Mouse (Mus musculus) common myeloid progenitor, adult 5-6 weeks (primary cell): ENCODE data around the gene Cpne4. TPM values are rescaled to one million over a fixed set of nuclear protein-coding genes. Genes with fewer than 3 reads are reported as not detected.

Source experiments
- ATAC-seq: replicated peaks from 2 replicates; pipeline ENCODE4 v1.8.0; 2016; ENCODE audit warnings: low read depth, mild to moderate bottlenecking, moderate TSS enrichment, inconsistent platforms; ENCODE audit not compliant: poor library complexity, severe bottlenecking
- total RNA-seq: library from RNA; stranded (forward); fragments of 200-1000, 187-1606 nt; gene quantifications from 2 replicates; pipeline ENCODE4 v1.2.3, GENCODE M21; 2017

The Cpne4 gene
- total RNA-seq, 1 experiment from 2014 or later, result not detected

GRCm38 (mm10) chr9:104854245-104854921, 307.3 kb downstream of the Cpne4 start:
- no peak for ATAC-seq

GRCm38 (mm10) chr9:104865830-104866229, 318.7 kb downstream of the Cpne4 start:
- ATAC-seq, result no peak

GRCm38 (mm10) chr9:104872586-104872985, 325.5 kb downstream of the Cpne4 start:
- ATAC-seq, result no peak

- ATAC-seq, result no peak
Observed at GRCm38 (mm10) chr9:104874157-104874556, 327.1 kb downstream of the Cpne4 start.

- no peak for ATAC-seq
Observed at GRCm38 (mm10) chr9:104877014-104877413, 329.9 kb downstream of the Cpne4 start.

GRCm38 (mm10) chr9:104878558-104878957, 331.5 kb downstream of the Cpne4 start:
- no peak for ATAC-seq

- no peak for ATAC-seq
Observed at GRCm38 (mm10) chr9:104890517-104890916, 343.4 kb downstream of the Cpne4 start.

- no peak for ATAC-seq
Observed at GRCm38 (mm10) chr9:104895360-104895759, 348.3 kb downstream of the Cpne4 start.

GRCm38 (mm10) chr9:104901118-104901517, 354.0 kb downstream of the Cpne4 start:
- ATAC-seq, result no peak

- no peak for ATAC-seq
Observed at GRCm38 (mm10) chr9:104901827-104902226, 354.7 kb downstream of the Cpne4 start.

GRCm38 (mm10) chr9:104912686-104913085, 365.6 kb downstream of the Cpne4 start:
- ATAC-seq, result no peak

- no peak for ATAC-seq
Observed at GRCm38 (mm10) chr9:104913327-104913726, 366.2 kb downstream of the Cpne4 start.

GRCm38 (mm10) chr9:104921197-104921596, 374.1 kb downstream of the Cpne4 start:
- no peak for ATAC-seq

GRCm38 (mm10) chr9:104922051-104922450, 375.0 kb downstream of the Cpne4 start:
- ATAC-seq, result no peak

GRCm38 (mm10) chr9:104928806-104929205, 381.7 kb downstream of the Cpne4 start:
- ATAC-seq, result no peak

- ATAC-seq, result no peak
Observed at GRCm38 (mm10) chr9:104940389-104940788, 393.3 kb downstream of the Cpne4 start.

GRCm38 (mm10) chr9:104950551-104950950, 403.5 kb downstream of the Cpne4 start:
- ATAC-seq, result no peak

GRCm38 (mm10) chr9:104952176-104952575, 405.1 kb downstream of the Cpne4 start:
- no peak for ATAC-seq

GRCm38 (mm10) chr9:104972828-104973227, 425.7 kb downstream of the Cpne4 start:
- peak; percentile 100 for ATAC-seq

GRCm38 (mm10) chr9:104981934-104982548, 435.0 kb downstream of the Cpne4 start:
- ATAC-seq, result no peak

- no peak for ATAC-seq
Observed at GRCm38 (mm10) chr9:104998225-104998624, 451.1 kb downstream of the Cpne4 start.

- ATAC-seq, result no peak
Observed at GRCm38 (mm10) chr9:105010721-105011120, 463.6 kb downstream of the Cpne4 start.
